Mouse (Mus musculus) megakaryocyte, adult 5-6 weeks (primary cell): ENCODE data around the gene Sgo2a. TPM values are rescaled to one million over a fixed set of nuclear protein-coding genes. Genes with fewer than 3 reads are reported as not detected.

ENCODE experiments used
- total RNA-seq, 2 experiments: library from RNA; stranded (forward) in 1 of 2; stranded (reverse) in 1 of 2; fragments of 153-499, 151-499 nt in 1 of 2; fragments of 221-1000, 200-1000 nt in 1 of 2; gene quantifications; 2 replicates each; pipeline versions ENCODE4 v1.2.3 to v1.2.4; 2015 to 2017

The Sgo2a gene
- total RNA-seq, 2 experiments from 2014 or later = 40.6 to 43.0 TPM

Other genes starting within 250 kb of the Sgo2a start
- gene Spats2l, start 221.8 kb upstream of the Sgo2a start, total RNA-seq (2015) = not detected in 2 replicates
- gene Spats2l, start 221.8 kb upstream of the Sgo2a start, total RNA-seq (2017) = 0.08 TPM in 1 of 2 replicates, not detected in the other
- gene Kctd18, start 23.0 kb downstream of the Sgo2a start, total RNA-seq (2015) = 10.9 and 11.6 TPM in 2 replicates
- 17.4 and 18.7 TPM in 2 replicates for gene Kctd18, start 23.0 kb downstream of the Sgo2a start, total RNA-seq (2017)
- gene Aox1, start 34.0 kb downstream of the Sgo2a start, total RNA-seq (2015) = 0.27 TPM in 1 of 2 replicates, not detected in the other
- gene Aox1, start 34.0 kb downstream of the Sgo2a start, total RNA-seq (2017) = 0.04 and 0.16 TPM in 2 replicates
- gene Aox3, start 117.2 kb downstream of the Sgo2a start, total RNA-seq (2015) = 0.22 and 0.52 TPM in 2 replicates
- gene Aox3, start 117.2 kb downstream of the Sgo2a start, total RNA-seq (2017) = 0.08 and 0.15 TPM in 2 replicates
- 0.14 TPM in 1 of 2 replicates, not detected in the other for gene Aox4, start 214.4 kb downstream of the Sgo2a start, total RNA-seq (2015)
- gene Aox4, start 214.4 kb downstream of the Sgo2a start, total RNA-seq (2017) = not detected in 2 replicates